Mouse (Mus musculus): ENCODE measurements around the gene Ablim1. TPM values are rescaled to one million over a fixed set of nuclear protein-coding genes. Genes with fewer than 3 reads are reported as not detected.

The Ablim1 gene
- polyA plus RNA-seq, 1 experiment from 2014 or later: 0.46 TPM

GRCm38 (mm10) chr19:57243606-57244005, 71.1 kb downstream of the Ablim1 start:
- no peaks in the 10 kb centered on the region for H3K36me3 ChIP-seq (ENCODE audit: inconsistent target)
- H3K4me3 ChIP-seq (ENCODE audit: inconsistent target): peak overlapping the region; percentile 3; the same call in 1 of the 2 replicates
- 9% methylated on average over 8 of the region's 8 CpGs for WGBS (ENCODE audit: missing documents)
- no peaks in the 10 kb centered on the region for H3K79me2 ChIP-seq (ENCODE audit: inconsistent target)
- no peak overlapping the region for H3K27ac ChIP-seq

GRCm38 (mm10) chr19:57243191-57243590, 71.5 kb downstream of the Ablim1 start:
- Histone ChIP-seq H3K36me3 (ENCODE audit: inconsistent target) (no peaks in the 10 kb centered on the region), H3K79me2 (ENCODE audit: inconsistent target) (no peaks in the 10 kb centered on the region), H3K27ac (no peak overlapping the region), H3K4me3 (ENCODE audit: inconsistent target) (peak overlapping the region; percentile 3; the same call in 1 of the 2 replicates)
- 24% methylated on average over 12 of the region's 12 CpGs for WGBS (ENCODE audit: missing documents)

GRCm38 (mm10) chr19:57241363-57242192, 73.1 kb downstream of the Ablim1 start:
- Histone ChIP-seq H3K36me3 (ENCODE audit: inconsistent target) (no peaks in the 10 kb centered on the region), H3K27ac (no peak overlapping the region), H3K79me2 (ENCODE audit: inconsistent target) (no peaks in the 10 kb centered on the region), H3K4me3 (ENCODE audit: inconsistent target) (no peak overlapping the region)
- WGBS (ENCODE audit: missing documents): 72% methylated on average over 10 of the region's 10 CpGs

DNA sequence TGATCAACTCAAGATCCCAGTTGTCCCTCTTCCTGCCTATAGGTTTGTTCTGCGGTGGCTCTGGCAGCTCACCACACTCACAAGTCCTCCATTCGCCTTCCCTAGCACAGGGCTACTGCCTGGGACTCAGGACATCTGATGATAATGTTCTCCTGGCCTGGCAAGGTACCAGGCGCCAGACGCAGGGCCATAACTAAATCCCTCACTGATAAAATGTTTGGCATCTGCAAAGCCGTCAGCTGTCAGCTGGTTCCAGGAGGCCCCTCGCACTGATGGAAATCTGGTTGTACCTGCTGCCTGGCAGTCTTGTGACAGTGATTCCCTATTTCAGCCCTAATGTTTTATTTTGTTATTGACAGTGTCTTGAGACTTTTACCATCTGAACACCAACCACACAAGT, 74.5 kb downstream of the Ablim1 start:
- no peaks in the 10 kb centered on the region for H3K79me2 ChIP-seq (ENCODE audit: inconsistent target)
- 89% methylated on average over 6 of the region's 6 CpGs for WGBS (ENCODE audit: missing documents)

DNA sequence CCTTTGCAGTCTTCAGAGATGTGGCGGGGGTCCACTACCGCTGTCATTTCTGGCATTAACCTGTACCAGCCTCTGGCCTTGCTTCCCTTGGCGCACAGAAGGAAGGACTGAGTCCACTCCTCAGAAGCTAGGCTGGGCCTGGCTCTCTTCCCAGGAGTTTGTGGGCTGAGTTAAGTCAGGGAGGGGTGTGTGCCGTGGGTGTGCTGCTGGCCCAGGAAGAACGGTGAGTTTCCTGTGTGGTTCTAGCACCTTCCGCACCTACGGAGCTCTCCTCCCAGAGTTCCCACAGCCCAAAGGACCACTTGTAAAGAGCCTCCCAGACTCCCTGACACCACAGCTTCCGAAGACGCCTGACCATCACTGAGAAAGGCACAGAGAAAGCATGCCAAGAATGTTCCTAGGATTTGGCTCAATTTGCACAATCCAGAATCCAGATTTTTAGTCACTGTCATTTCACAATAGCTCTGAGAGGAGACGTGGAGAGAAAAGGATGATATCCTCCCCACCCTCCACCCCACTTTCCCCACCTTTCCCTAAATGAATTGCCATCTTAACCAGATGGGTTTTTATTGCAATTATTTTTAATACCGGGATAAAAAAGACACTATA, 75.4 kb downstream of the Ablim1 start:
- 31% methylated on average over 11 of the region's 11 CpGs for WGBS (ENCODE audit: missing documents)
- no peaks in the 10 kb centered on the region for H3K79me2 ChIP-seq (ENCODE audit: inconsistent target)
- no peak overlapping the region for H3K27ac ChIP-seq
- no peaks in the 10 kb centered on the region for H3K36me3 ChIP-seq (ENCODE audit: inconsistent target)
- H3K4me3 ChIP-seq (ENCODE audit: inconsistent target): no peak overlapping the region

More for the DNA sequence above, 74.5 kb downstream of the Ablim1 start:
- no peak overlapping the region for H3K4me3 ChIP-seq (ENCODE audit: inconsistent target)
- no peak overlapping the region for H3K27ac ChIP-seq
- no peaks in the 10 kb centered on the region for H3K36me3 ChIP-seq (ENCODE audit: inconsistent target)

DNA sequence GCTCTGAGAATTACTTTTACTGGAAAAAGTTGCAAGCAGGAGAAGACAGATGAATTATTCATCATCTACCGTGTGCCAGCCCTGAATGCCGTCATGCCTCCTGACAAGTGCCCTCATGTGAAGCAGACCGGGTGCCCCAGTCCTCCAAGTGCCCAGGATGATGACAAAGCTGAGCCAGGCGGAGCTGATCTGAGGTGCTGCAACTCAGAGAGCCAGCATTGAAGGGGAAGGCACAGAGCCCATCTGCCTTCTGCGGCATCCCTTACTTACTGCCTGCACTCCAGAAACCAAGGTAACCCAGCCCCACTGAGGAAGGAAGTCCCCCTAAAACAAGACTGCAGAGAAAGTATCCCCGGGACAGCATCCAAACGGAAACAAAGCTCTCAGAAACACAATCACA, 76.3 kb downstream of the Ablim1 start:
- Histone ChIP-seq H3K4me3 (ENCODE audit: inconsistent target) (no peak overlapping the region), H3K27ac (no peak overlapping the region), H3K79me2 (ENCODE audit: inconsistent target) (no peaks in the 10 kb centered on the region), H3K36me3 (ENCODE audit: inconsistent target) (no peaks in the 10 kb centered on the region)
- WGBS (ENCODE audit: missing documents): 43% methylated on average over 7 of the region's 7 CpGs

DNA sequence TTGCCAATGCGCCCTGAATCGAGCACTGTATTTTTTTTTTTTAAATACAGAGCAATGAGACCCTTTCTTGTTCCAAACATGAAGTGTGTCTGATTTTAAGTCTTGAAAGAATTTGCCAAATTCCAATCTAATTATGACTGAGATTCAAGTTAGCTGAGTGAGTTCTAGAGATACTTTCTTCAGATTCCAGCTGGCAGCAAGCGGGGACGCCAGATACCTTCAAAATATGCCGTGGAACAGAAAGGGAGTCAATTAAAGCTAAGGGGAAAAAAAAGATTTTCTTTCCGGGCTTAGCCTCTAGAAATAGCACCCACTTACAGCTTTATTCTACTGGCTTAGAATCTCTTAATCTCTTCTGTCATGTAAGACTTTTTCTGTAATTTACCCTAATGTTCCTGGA, 77.2 kb downstream of the Ablim1 start:
- Histone ChIP-seq H3K4me3 (ENCODE audit: inconsistent target) (no peak overlapping the region), H3K27ac (no peak overlapping the region), H3K79me2 (ENCODE audit: inconsistent target) (no peaks in the 10 kb centered on the region), H3K36me3 (ENCODE audit: inconsistent target) (no peaks in the 10 kb centered on the region)
- 90% methylated on average over 6 of the region's 6 CpGs for WGBS (ENCODE audit: missing documents)

GRCm38 (mm10) chr19:57236647-57237046, 78.1 kb downstream of the Ablim1 start:
- Histone ChIP-seq H3K79me2 (ENCODE audit: inconsistent target) (no peaks in the 10 kb centered on the region), H3K36me3 (ENCODE audit: inconsistent target) (no peaks in the 10 kb centered on the region), H3K27ac (no peak overlapping the region), H3K4me3 (ENCODE audit: inconsistent target) (no peak overlapping the region)
- WGBS (ENCODE audit: missing documents): 95% methylated on average over 15 of the region's 15 CpGs

DNA sequence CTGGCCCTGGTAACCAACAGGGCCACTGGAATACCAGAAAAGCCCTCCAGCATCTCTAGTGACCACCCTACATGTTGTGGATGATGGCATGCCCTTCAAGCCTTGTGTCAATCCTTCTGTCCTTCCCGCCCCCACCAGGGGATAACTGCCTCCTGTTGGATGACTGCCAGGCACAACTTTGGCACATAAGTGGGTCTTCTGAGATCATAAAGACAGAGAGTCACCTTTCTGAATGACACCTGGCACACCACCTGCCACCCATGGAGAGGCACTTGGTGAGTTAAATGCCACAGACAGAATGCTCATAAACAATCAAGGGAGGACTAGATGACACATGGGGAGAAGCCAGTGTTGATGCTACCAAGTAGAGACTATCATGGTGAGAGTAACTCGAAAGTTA, 78.8 kb downstream of the Ablim1 start:
- Histone ChIP-seq H3K79me2 (ENCODE audit: inconsistent target) (no peaks in the 10 kb centered on the region), H3K27ac (no peak overlapping the region), H3K4me3 (ENCODE audit: inconsistent target) (no peak overlapping the region), H3K36me3 (ENCODE audit: inconsistent target) (no peaks in the 10 kb centered on the region)
- 96% methylated on average over 2 of the region's 2 CpGs for WGBS (ENCODE audit: missing documents)

- Histone ChIP-seq H3K27ac (no peak overlapping the region), H3K36me3 (ENCODE audit: inconsistent target) (no peaks in the 10 kb centered on the region), H3K79me2 (ENCODE audit: inconsistent target) (no peaks in the 10 kb centered on the region), H3K4me3 (ENCODE audit: inconsistent target) (no peak overlapping the region)
- WGBS (ENCODE audit: missing documents): 79% methylated on average over 4 of the region's 4 CpGs
Observed at GRCm38 (mm10) chr19:57230996-57231395, 83.7 kb downstream of the Ablim1 start.

GRCm38 (mm10) chr19:57229161-57229560, 85.6 kb downstream of the Ablim1 start:
- Histone ChIP-seq H3K79me2 (ENCODE audit: inconsistent target) (no peaks in the 10 kb centered on the region), H3K27ac (no peak overlapping the region), H3K4me3 (ENCODE audit: inconsistent target) (no peak overlapping the region), H3K36me3 (ENCODE audit: inconsistent target) (no peaks in the 10 kb centered on the region)
- WGBS (ENCODE audit: missing documents): 93% methylated on average over 3 of the region's 3 CpGs

DNA sequence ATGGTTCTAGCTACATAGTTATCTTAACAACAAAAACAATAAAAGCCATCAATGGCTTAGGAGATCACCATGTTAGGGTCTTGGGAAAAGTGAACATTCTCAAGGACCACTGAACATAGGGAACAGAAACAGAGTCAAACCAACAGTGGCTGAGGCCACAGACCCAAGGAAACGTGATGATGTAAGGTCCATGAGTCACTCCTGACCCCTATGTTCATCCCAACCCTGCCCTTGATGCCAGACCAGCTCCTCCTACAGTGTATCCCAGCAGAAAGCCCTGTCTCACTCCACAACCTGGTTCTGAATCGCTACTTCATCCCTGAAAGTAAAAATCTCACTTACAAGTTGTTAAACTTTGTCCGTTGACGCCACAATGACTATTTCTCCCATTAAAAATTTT, 86.1 kb downstream of the Ablim1 start:
- Histone ChIP-seq H3K79me2 (ENCODE audit: inconsistent target) (no peaks in the 10 kb centered on the region), H3K27ac (no peak overlapping the region), H3K4me3 (ENCODE audit: inconsistent target) (no peak overlapping the region), H3K36me3 (ENCODE audit: inconsistent target) (no peaks in the 10 kb centered on the region)
- WGBS (ENCODE audit: missing documents): 74% methylated on average over 4 of the region's 4 CpGs

- no peak overlapping the region for H3K4me3 ChIP-seq (ENCODE audit: inconsistent target)
- WGBS (ENCODE audit: missing documents): 93% methylated on average over 5 of the region's 5 CpGs
- H3K79me2 ChIP-seq (ENCODE audit: inconsistent target): no peaks in the 10 kb centered on the region
- H3K36me3 ChIP-seq (ENCODE audit: inconsistent target): no peaks in the 10 kb centered on the region
- H3K27ac ChIP-seq: no peak overlapping the region
Observed at GRCm38 (mm10) chr19:57224390-57224789, 90.3 kb downstream of the Ablim1 start.

GRCm38 (mm10) chr19:57223686-57224085, 91.0 kb downstream of the Ablim1 start:
- 82% methylated on average over 3 of the region's 3 CpGs for WGBS (ENCODE audit: missing documents)
- Histone ChIP-seq H3K4me3 (ENCODE audit: inconsistent target) (no peak overlapping the region), H3K36me3 (ENCODE audit: inconsistent target) (no peaks in the 10 kb centered on the region), H3K27ac (no peak overlapping the region), H3K79me2 (ENCODE audit: inconsistent target) (no peaks in the 10 kb centered on the region)

- Histone ChIP-seq H3K4me3 (ENCODE audit: inconsistent target) (no peak overlapping the region), H3K27ac (no peak overlapping the region), H3K36me3 (ENCODE audit: inconsistent target) (no peaks in the 10 kb centered on the region), H3K79me2 (ENCODE audit: inconsistent target) (no peaks in the 10 kb centered on the region)
- 99% methylated on average over 6 of the region's 6 CpGs for WGBS (ENCODE audit: missing documents)
Observed at GRCm38 (mm10) chr19:57222657-57223056, 92.1 kb downstream of the Ablim1 start.

Data from macrophage (primary cell).